Mouse (Mus musculus) liver, embryonic 16.5 days (tissue): Measurements from ENCODE around the gene Tgfbr2. TPM values are rescaled to one million over a fixed set of nuclear protein-coding genes. Genes with fewer than 3 reads are reported as not detected.

Experiments used
- ATAC-seq: fragments of 200-750 bp; cut with Nextera tagmentation; 2 replicates; pipeline ENCODE4 v1.8.0; 2017; ENCODE audit warnings: low read depth, mild to moderate bottlenecking, moderate number of reproducible peaks, moderate library complexity
- H3K27ac ChIP-seq: fragments of 300-500 bp; sonication (generic); 2 replicates; pipeline ENCODE4 v1.5.1; 2014; ENCODE audit warnings: mild to moderate bottlenecking, low read length
- H3K27me3 ChIP-seq: fragments of 300-500 bp; sonication (generic); 2 replicates; pipeline ENCODE4 v1.6.1; 2014; ENCODE audit warnings: low read depth, low read length, mixed read lengths; ENCODE audit not compliant: control insufficient read depth, insufficient read depth
- H3K36me3 ChIP-seq: fragments of 300-500 bp; sonication (generic); 2 replicates; pipeline ENCODE4 v1.6.1; 2014; ENCODE audit warnings: mild to moderate bottlenecking; ENCODE audit not compliant: control insufficient read depth, insufficient read depth
- H3K4me1 ChIP-seq: fragments of 300-500 bp; sonication (generic); 2 replicates; pipeline ENCODE4 v1.6.1; 2014; ENCODE audit warnings: low read depth, low read length, mixed read lengths; ENCODE audit not compliant: control insufficient read depth
- H3K4me2 ChIP-seq: fragments of 300-500 bp; sonication (generic); 2 replicates; pipeline ENCODE4 v1.6.1; 2014; ENCODE audit warnings: low read depth, low read length, mixed read lengths
- H3K4me3 ChIP-seq: fragments of 300-500 bp; sonication (generic); 2 replicates; pipeline ENCODE4 v1.5.1; 2014; ENCODE audit warnings: low read depth, mild to moderate bottlenecking, low read length
- H3K9ac ChIP-seq: fragments of 300-500 bp; sonication (generic); 2 replicates; pipeline ENCODE4 v1.6.1; 2014; ENCODE audit warnings: low read depth, low read length
- H3K9me3 ChIP-seq: fragments of 300-500 bp; sonication (generic); replicated peaks from 2 replicates; pipeline ENCODE4 v1.6.1; 2016; ENCODE audit warnings: low read length; ENCODE audit not compliant: control insufficient read depth
- WGBS: fragments of 180-500 bp; shearing (Covaris S2); extraction: QIAGEN DNeasy Blood & Tissue Kit; methylation state at CpG from one replicate; pipeline ENCODE4 v1.1.7; 2014; ENCODE audit not compliant: insufficient replicate concordance; 5-methylcytosine and 5-hydroxymethylcytosine counted together
- polyA plus RNA-seq: library from polyadenylated mRNA; unstranded; fragments of >200 nt; fragmentation: Nextera tagmentation; extraction: Ambion mirVana; gene quantifications from 2 replicates; pipeline ENCODE4 v1.2.1, GENCODE M21; 2015

The Tgfbr2 gene
- polyA plus RNA-seq, 1 experiment from 2014 or later: 7.5 TPM

- 68% methylated on average over 4 of the region's 4 CpGs for WGBS
- Histone ChIP-seq H3K9me3 (no peaks in the 10 kb centered on the region), H3K9ac (no peak overlapping the region), H3K4me2 (no peak overlapping the region), H3K36me3 (no peaks in the 10 kb centered on the region), H3K27me3 (no peaks in the 10 kb centered on the region), H3K4me3 (no peak overlapping the region), H3K4me1 (no peaks in the 10 kb centered on the region), H3K27ac (no peak overlapping the region)
- no peak for ATAC-seq
These were observed 135.2 kb downstream of the Tgfbr2 start for GRCm38 (mm10) chr9:116039981-116040380.

GRCm38 (mm10) chr9:116038275-116038674 is 136.9 kb downstream of the Tgfbr2 start:
- Histone ChIP-seq H3K27ac (no peak overlapping the region), H3K27me3 (no peaks in the 10 kb centered on the region), H3K4me2 (no peak overlapping the region), H3K4me3 (no peak overlapping the region), H3K36me3 (no peaks in the 10 kb centered on the region), H3K9me3 (no peaks in the 10 kb centered on the region), H3K9ac (no peak overlapping the region), H3K4me1 (no peaks in the 10 kb centered on the region)
- ATAC-seq: no peak
- WGBS: 72% methylated on average over 6 of the region's 6 CpGs
